Mouse (Mus musculus): ENCODE measurements at regions not wholly inside any gene's neighbourhood (a gene's known extent, or its start where the extent isn't known, plus 50 kb on each side); places are given as distances from the start of the nearest gene placed in this dataset.

- Histone ChIP-seq H3K4me1 (ENCODE audit: insufficient read depth, low read length) (no peaks in the 10 kb centered on the region), H3K4me2 (replicated peaks; ENCODE audit: low read depth, low read length) (no peak overlapping the region), H3K9me3 (ENCODE audit: low read length) (no peaks in the 10 kb centered on the region), H3K9ac (replicated peaks; ENCODE audit: low read length) (no peak overlapping the region), H3K27me3 (ENCODE audit: insufficient read depth, low read length) (no peaks in the 10 kb centered on the region), H3K27ac (ENCODE audit: low read length) (no peak overlapping the region), H3K4me3 (ENCODE audit: low read length) (no peak overlapping the region), H3K36me3 (ENCODE audit: insufficient read depth, low read length) (no peaks in the 10 kb centered on the region)
- ATAC-seq (ENCODE audit: low FRiP score, low TSS enrichment) = no peak
- 85% methylated on average over 5 of the region's 5 CpGs for WGBS
Measured at GRCm38 (mm10) chr7:129207029-129207428, 49.8 kb upstream of the Plpp4 start.

Measured in kidney, embryonic 16.5 days (tissue).